ENCODE assay signal across 10 mouse cellular contexts in genomic region chr17:8580360-8580759, GRCm38 (mm10). TPM values are rescaled to one million over a fixed set of nuclear protein-coding genes. Genes with fewer than 3 reads are reported as not detected.
DNase-seq lines count a peak whose midpoint lies in the region; ATAC-seq and TF ChIP-seq lines count a peak whose summit lies in the region.
"Had no signal": no experiment of that assay in that cellular context is flagged by ENCODE, and none has a peak within 500 bp of the region (broad histone marks: within the 10 kb centered on the region; RNA-seq: fewer than 3 reads in every experiment).

No protein-coding gene starts in this region.

- no peak overlapping the region for H3K4me3 ChIP-seq in limb, embryonic 11.5 days (ENCODE audit: low read depth, low read length)
- no peak overlapping the region for H3K4me3 ChIP-seq in limb, embryonic 10.5 days
- no peak overlapping the region for H3K4me3 ChIP-seq in ES-E14 (ENCODE audit: insufficient read depth in 1 of 2, low read depth in 1 of 2, low read length in 2 of 2, poor library complexity in 1 of 2, severe bottlenecking in 1 of 2)
- H3K4me3 ChIP-seq: neural tube, embryonic 12.5 days had no signal

- in situ Hi-C loops in ES-E14 (cut with MboI; ENCODE audit: low sequenced_read_pairs in 2 of 2, unreplicated experiment in 2 of 2) = no loop called here

- intact Hi-C loops in left cerebral cortex, postnatal 4 days (cut with DNase I) = no loop called here

- H3K36me3 ChIP-seq in limb, embryonic 11.5 days (ENCODE audit: control insufficient read depth, insufficient read depth, low read length) = no peaks in the 10 kb centered on the region
- no peaks in the 10 kb centered on the region for H3K36me3 ChIP-seq in limb, embryonic 10.5 days
- no peaks in the 10 kb centered on the region for H3K36me3 ChIP-seq in ES-E14 (ENCODE audit: control insufficient read depth, insufficient read depth, low read length, poor library complexity, severe bottlenecking)
- H3K36me3 ChIP-seq: neural tube, embryonic 12.5 days had no signal

- no peak overlapping the region for H3K27ac ChIP-seq in limb, embryonic 11.5 days (replicated peaks; ENCODE audit: low read depth, low read length)
- H3K27ac ChIP-seq in limb, embryonic 10.5 days = no peak overlapping the region
- H3K27ac ChIP-seq in ES-E14 (ENCODE audit: insufficient read depth, low read depth, low read length, poor library complexity, severe bottlenecking) = no peak overlapping the region
- H3K27ac ChIP-seq: neural tube, embryonic 12.5 days had no signal

- H3K9ac ChIP-seq in limb, embryonic 11.5 days (ENCODE audit: low read length) = no peak overlapping the region
- no peak overlapping the region for H3K9ac ChIP-seq in ES-E14 (ENCODE audit: insufficient read depth, low read depth, low read length, poor library complexity, severe bottlenecking)
- H3K9ac ChIP-seq: neural tube, embryonic 12.5 days had no signal

- H3K4me1 ChIP-seq in limb, embryonic 11.5 days (ENCODE audit: control insufficient read depth, insufficient read depth, low read length) = no peaks in the 10 kb centered on the region
- peaks cover 11% of the 10 kb centered on the region for H3K4me1 ChIP-seq in limb, embryonic 10.5 days
- H3K4me1 ChIP-seq in ES-E14 (ENCODE audit: control insufficient read depth in 2 of 2, insufficient read depth in 2 of 2, low read length in 2 of 2, poor library complexity in 1 of 2) = no peaks in the 10 kb centered on the region
- H3K4me1 ChIP-seq: neural tube, embryonic 12.5 days had no signal

- no peaks in the 10 kb centered on the region for H3K27me3 ChIP-seq in limb, embryonic 11.5 days (ENCODE audit: control insufficient read depth, insufficient read depth, low read length)
- H3K27me3 ChIP-seq in limb, embryonic 10.5 days (ENCODE audit: low read depth, poor library complexity, severe bottlenecking) = no peaks in the 10 kb centered on the region
- H3K27me3 ChIP-seq: neural tube, embryonic 12.5 days had no signal

- no peak overlapping the region for H3K4me2 ChIP-seq in limb, embryonic 11.5 days (ENCODE audit: low read depth, severe bottlenecking)
- H3K4me2 ChIP-seq: neural tube, embryonic 12.5 days had no signal

- 65% methylated on average over 3 of the region's 3 CpGs for WGBS in limb, embryonic 11.5 days
- 70% methylated on average over 3 of the region's 3 CpGs for WGBS in limb, embryonic 10.5 days

- DNase-seq in cerebellum, postnatal 14 days = peak; percentile 66 to 70
- DNase-seq in cerebellum, adult 8-10 months = no peak
- peak; percentile 38 for DNase-seq in limb, embryonic 11.5 days (ENCODE audit: low spot score)
- no peak for DNase-seq in limb, embryonic 10.5 days (ENCODE audit: low spot score)
- DNase-seq in ES-E14 (ENCODE audit: low read depth, low spot score) = peak; percentile 21
- DNase-seq in left cerebral cortex, postnatal 4 days = peak; percentile 21
- no peak for DNase-seq in ovary, postnatal 10 days (ENCODE audit: low spot score)
- DNase-seq in spleen, adult 12 weeks (ENCODE audit: low spot score) = no peak

- no peaks in the 10 kb centered on the region for H3K9me3 ChIP-seq in limb, embryonic 11.5 days (ENCODE audit: control insufficient read depth, low read length)
- H3K9me3 ChIP-seq in limb, embryonic 10.5 days (replicated peaks) = no peaks in the 10 kb centered on the region
- no peaks in the 10 kb centered on the region for H3K9me3 ChIP-seq in ES-E14 (ENCODE audit: control insufficient read depth, insufficient read depth, low read depth, low read length)
- H3K9me3 ChIP-seq: neural tube, embryonic 12.5 days had no signal

- no peak for ATAC-seq in limb, embryonic 11.5 days (ENCODE audit: insufficient number of reproducible peaks, low FRiP score, low TSS enrichment, low read depth)

TF ChIP-seq in ES-E14, 5 proteins besides CTCF, POLR2A, EP300 and RAD21:
- no peak for TF ChIP-seq HCFC1 (IDR thresholded peaks at IDR 0.05; ENCODE audit: borderline replicate concordance, insufficient read depth, low read length)
- no peak for TF ChIP-seq MAFK (IDR thresholded peaks at IDR 0.05; ENCODE audit: insufficient read depth, low read depth, low read length)
- no peak for TF ChIP-seq CHD2 (IDR thresholded peaks at IDR 0.05; ENCODE audit: low read depth, low read length)
- TF ChIP-seq ZC3H11A (IDR thresholded peaks at IDR 0.05; ENCODE audit: borderline replicate concordance, low read depth, low read length) = no peak
- TF ChIP-seq ZNF384 (IDR thresholded peaks at IDR 0.05; ENCODE audit: low read depth, low read length) = no peak

RNA-seq across cellular contexts. Expression of gene Gm17087, which starts 13.6 kb away (rescaled TPM):
- polyA plus RNA-seq in limb, embryonic 11.5 days (2014; fragmentation: Nextera tagmentation; extraction: Ambion mirVana) = not detected in 2 replicates
- not detected in 2 replicates for polyA plus RNA-seq in limb, embryonic 10.5 days (2016; fragmentation: Nextera tagmentation; extraction: Ambion mirVana)
- not detected in 2 replicates for total RNA-seq in ES-E14 (2012; rRNA removed)
- total RNA-seq in left cerebral cortex, postnatal 4 days (2021) = not detected
- total RNA-seq: layer of hippocampus, adult 18-20 months had no signal
- polyA plus RNA-seq: neural tube, embryonic 12.5 days had no signal

RNA-seq across cellular contexts. Expression of gene Pde10a, which starts 55.2 kb away (rescaled TPM):
- polyA plus RNA-seq in limb, embryonic 11.5 days (2014; fragmentation: Nextera tagmentation; extraction: Ambion mirVana) = 0.77 and 1.5 TPM in 2 replicates
- polyA plus RNA-seq in limb, embryonic 10.5 days (2016; fragmentation: Nextera tagmentation; extraction: Ambion mirVana) = 1.6 and 1.9 TPM in 2 replicates
- 1.4 and 2.6 TPM in 2 replicates for total RNA-seq in ES-E14 (2012; rRNA removed)
- 100 to 1,000 TPM in 1 of 2 experiments, 10 to 100 TPM in 1; 84.9 to 106 TPM for total RNA-seq in left cerebral cortex, postnatal 4 days (2021)

Comparison
In these comparisons a context has a peak if more than half of its experiments do, and no peak if none do; other contexts are left out.
1. DNase-seq: peak in cerebellum, postnatal 14 days (2 of 2), limb, embryonic 11.5 days (single experiment), ES-E14 (single experiment) and left cerebral cortex, postnatal 4 days (single experiment); none in cerebellum, adult 8-10 months (single experiment), limb, embryonic 10.5 days (single experiment), ovary, postnatal 10 days (single experiment) and spleen, adult 12 weeks (single experiment).
2. RNA of gene Pde10a, which starts 55.2 kb away (total RNA-seq): 84.9 to 106 TPM in left cerebral cortex, postnatal 4 days; 1.4 to 2.6 TPM in ES-E14; every median in the first group is over 10 times any median in the second.